Mouse (Mus musculus) lung, adult 2 months (tissue): ENCODE data around the gene Birc6. TPM values are rescaled to one million over a fixed set of nuclear protein-coding genes. Genes with fewer than 3 reads are reported as not detected.

Experiments
- DNase-seq: peaks from one replicate; pipeline ENCODE4 v3.0.0; 2022
- H3K4me1 ChIP-seq: fragments of 200-500 bp; 2 replicates; pipeline ENCODE4 v1.6.1; 2011; ENCODE audit warnings: low read length; ENCODE audit not compliant: control insufficient read depth, insufficient read depth
- H3K4me3 ChIP-seq: fragments of 200-500 bp; replicated peaks from 2 replicates; pipeline ENCODE3; 2011; ENCODE audit warnings: low read depth, mild to moderate bottlenecking, control low read depth, low read length; ENCODE audit errors: extremely low read depth
- CTCF ChIP-seq: fragments of 200-500 bp; IDR thresholded peaks from 2 replicates; pipeline ENCODE4 v1.5.1; 2011; ENCODE audit warnings: mild to moderate bottlenecking, low read length, control low read depth; ENCODE audit not compliant: insufficient read depth
- POLR2A ChIP-seq: fragments of 200-500 bp; IDR thresholded peaks from 2 replicates; pipeline ENCODE4 v1.6.1; 2011; ENCODE audit warnings: low read depth, mild to moderate bottlenecking, control low read depth, low read length, borderline replicate concordance; ENCODE audit errors: extremely low read depth
- WGBS: fragments of 180-500 bp; shearing (Covaris S2); methylation state at CpG from one replicate; pipeline ENCODE4 v1.1.7; 2018; 5-methylcytosine and 5-hydroxymethylcytosine counted together
- polyA plus RNA-seq: library from polyadenylated mRNA; depleted of rRNA; stranded (reverse); fragments of >200 nt; gene quantifications from 2 replicates; pipeline ENCODE4 v1.2.3, GENCODE M21; 2012; rRNA removed

Gene Birc6
- polyA plus RNA-seq, 1 experiment, result 91.7 TPM

GRCm38 (mm10) chr17:74716643-74717042 is 188.5 kb downstream of the Birc6 start:
- DNase-seq, result no peak
- Histone ChIP-seq H3K4me3 (no peak overlapping the region), H3K4me1 (peaks cover 3% of the 10 kb centered on the region)
- no peak for TF ChIP-seq CTCF
- TF ChIP-seq POLR2A, result no peak
- 36% methylated on average over 3 of the region's 3 CpGs for WGBS

DNA sequence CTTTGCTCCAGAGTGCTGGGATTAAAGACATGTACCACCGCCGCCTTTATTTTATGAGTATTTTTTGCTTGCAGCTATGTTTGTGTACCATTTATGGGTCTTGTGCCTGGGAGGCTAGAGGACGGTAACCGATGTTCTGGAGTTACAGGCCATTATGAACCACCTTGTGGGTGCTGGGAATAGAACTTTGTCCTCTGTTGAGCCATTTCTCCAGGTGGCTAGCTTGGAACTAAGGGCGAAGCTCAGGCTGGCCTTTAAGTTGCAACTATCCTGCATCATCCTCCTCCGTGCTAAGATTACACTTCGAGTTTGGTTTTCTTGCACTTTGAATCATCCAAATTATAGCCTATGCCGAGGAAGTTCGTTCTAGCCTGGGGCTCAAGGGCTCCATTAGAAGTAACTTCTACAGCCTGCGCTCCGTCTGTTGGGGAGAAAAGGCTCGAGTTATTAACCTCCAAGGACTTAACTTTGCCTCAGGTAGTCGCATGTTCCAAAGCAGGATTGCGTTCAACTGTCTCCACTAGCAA is 189.1 kb downstream of the Birc6 start:
- TF ChIP-seq POLR2A (no peak), CTCF (no peak)
- WGBS, result 9% methylated on average over 14 of the region's 14 CpGs
- Histone ChIP-seq H3K4me3 (peak overlapping the region; percentile 76), H3K4me1 (peaks cover 3% of the 10 kb centered on the region)
- DNase-seq, result no peak

DNA sequence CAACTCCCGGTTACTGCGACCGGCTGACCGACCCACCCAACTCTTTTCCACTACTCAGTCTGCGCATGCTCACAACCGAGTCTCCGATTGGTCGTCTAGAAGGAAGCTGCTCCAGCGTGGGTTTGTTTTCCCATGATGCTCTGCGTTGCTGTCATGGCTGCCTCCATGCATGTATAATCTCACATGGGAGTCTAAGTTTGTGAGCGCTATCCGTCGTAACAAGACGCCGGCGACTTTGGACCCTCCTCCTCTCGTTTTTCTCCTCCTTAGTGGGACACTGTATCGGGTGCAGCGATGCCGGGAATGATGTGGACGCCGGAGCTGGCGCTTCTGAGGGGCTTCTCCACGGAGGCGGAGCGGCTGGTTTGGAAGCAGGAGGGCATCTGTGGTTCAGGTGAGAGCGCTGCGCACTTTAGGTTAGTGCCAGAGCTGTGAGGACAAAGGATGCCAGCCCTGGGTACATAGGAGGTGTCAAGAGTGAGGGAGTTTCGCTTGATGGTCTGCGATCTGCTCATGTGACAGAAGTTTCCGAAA is 189.6 kb downstream of the Birc6 start, which contains the start of gene Ttc27:
TSS of gene Ttc27 (plus strand) at position 115 of the 534 bp plus-strand sequence.
- under 1% methylated on average over 31 of the region's 31 CpGs for WGBS
- DNase-seq, result peak; percentile 94
- TF ChIP-seq CTCF, result no peak
- TF ChIP-seq POLR2A, result peak; percentile 92; the same call in 1 of the 2 replicates
- peaks cover 3% of the 10 kb centered on the region for H3K4me1 ChIP-seq
- peak within 1 kb of the TSS; percentile 89 for H3K4me3 ChIP-seq

DNA sequence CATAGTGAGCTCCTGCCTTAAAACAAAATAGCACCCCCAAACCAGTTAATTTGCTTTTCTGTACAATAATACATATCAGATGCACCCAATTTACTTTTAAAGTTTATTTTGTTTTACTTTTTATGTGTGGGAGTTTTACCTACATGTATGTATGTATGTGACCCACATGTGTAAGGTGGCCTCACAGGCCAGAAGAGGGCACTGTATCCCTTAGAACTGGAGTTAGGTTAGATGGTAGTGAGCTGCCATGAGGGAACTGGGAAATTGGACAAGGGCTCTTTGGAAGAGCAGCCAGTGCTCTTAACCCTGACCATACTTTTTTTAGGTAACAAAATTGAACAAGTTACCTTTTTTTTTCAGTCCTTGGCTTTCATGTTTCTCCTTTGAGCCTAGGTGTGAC is 204.8 kb downstream of the Birc6 start:
- no peaks in the 10 kb centered on the region for H3K4me1 ChIP-seq
- TF ChIP-seq POLR2A (no peak), CTCF (no peak)
- DNase-seq, result no peak
- no peak overlapping the region for H3K4me3 ChIP-seq

GRCm38 (mm10) chr17:74735392-74735791 is 207.3 kb downstream of the Birc6 start:
- no peaks in the 10 kb centered on the region for H3K4me1 ChIP-seq
- no peak for DNase-seq
- no peak overlapping the region for H3K4me3 ChIP-seq
- no peak for TF ChIP-seq POLR2A
- no peak for TF ChIP-seq CTCF
- 76% methylated on average over 11 of the region's 11 CpGs for WGBS

GRCm38 (mm10) chr17:74749659-74750058 is 221.6 kb downstream of the Birc6 start:
- Histone ChIP-seq H3K4me3 (no peak overlapping the region), H3K4me1 (0 out of 2 replicates have a peak, but pooled peaks cover 3% of the 10 kb centered on the region)
- DNase-seq, result no peak
- TF ChIP-seq CTCF (no peak), POLR2A (no peak)
- 78% methylated on average over 1 of the region's 1 CpGs for WGBS

DNA sequence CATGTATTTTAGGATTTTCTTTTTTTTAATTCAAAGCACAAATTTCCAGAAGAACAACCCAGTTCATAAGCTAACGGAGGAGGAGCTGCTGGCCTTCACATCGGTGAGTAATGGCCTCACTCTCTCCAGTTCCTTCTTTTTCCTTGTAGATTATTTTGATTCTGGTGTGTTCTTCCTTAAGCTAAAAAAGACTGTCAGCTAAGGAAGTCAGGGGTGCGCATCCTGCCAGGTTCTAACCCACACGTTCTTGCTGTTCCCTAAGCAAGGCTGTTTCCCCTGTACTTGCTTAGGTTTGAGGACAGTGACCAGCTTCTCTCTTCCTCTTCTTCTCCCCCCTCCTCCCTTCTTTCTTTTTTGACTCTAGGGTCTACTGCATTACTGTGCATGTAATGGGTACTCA is 222.9 kb downstream of the Birc6 start:
- no peak for DNase-seq
- 0 out of 2 replicates have a peak, but pooled peaks cover 3% of the 10 kb centered on the region for H3K4me1 ChIP-seq
- no peak for TF ChIP-seq CTCF
- no peak for TF ChIP-seq POLR2A
- no peak overlapping the region for H3K4me3 ChIP-seq
- WGBS, result 81% methylated on average over 4 of the region's 4 CpGs

Other genes with a start within 250 kb of the Birc6 start
- gene Memo1, start 232.8 kb upstream of the Birc6 start, polyA plus RNA-seq, result 18.2 and 23.3 TPM in 2 replicates
- 23.5 and 28.7 TPM in 2 replicates for gene Dpy30, start 204.4 kb upstream of the Birc6 start, polyA plus RNA-seq
- 5.1 and 5.9 TPM in 2 replicates for gene Spast, start 189.3 kb upstream of the Birc6 start, polyA plus RNA-seq
- 14.8 and 20.5 TPM in 2 replicates for gene Slc30a6, start 132.7 kb upstream of the Birc6 start, polyA plus RNA-seq
- 0.52 and 0.62 TPM in 2 replicates for gene Nlrc4, start 69.2 kb upstream of the Birc6 start, polyA plus RNA-seq
- 66.3 and 194 TPM in 2 replicates for gene Yipf4, start 38.8 kb upstream of the Birc6 start, polyA plus RNA-seq
- 4.1 and 4.5 TPM in 2 replicates for gene Ttc27, start 189.4 kb downstream of the Birc6 start, polyA plus RNA-seq